In genomic region chr5:47985901-47986670, GRCm38 (mm10) we compare ENCODE assay signal across 8 mouse cellular contexts. TPM values are rescaled to one million over a fixed set of nuclear protein-coding genes. Genes with fewer than 3 reads are reported as not detected.
DNase-seq lines count a peak whose midpoint lies in the region; ATAC-seq and TF ChIP-seq lines count a peak whose summit lies in the region.

No protein-coding gene starts in this region.

- intact Hi-C loops in left cerebral cortex, postnatal 25 days (cut with DNase I), result no loop called here

- H3K36me3 ChIP-seq in forebrain, embryonic 11.5 days (ENCODE audit: control insufficient read depth, insufficient read depth, low read length), result no peaks in the 10 kb centered on the region
- H3K36me3 ChIP-seq in hindbrain, postnatal 0 days (ENCODE audit: insufficient read depth, low read length), result no peaks in the 10 kb centered on the region
- H3K36me3 ChIP-seq in midbrain, embryonic 16.5 days (ENCODE audit: control insufficient read depth, insufficient read depth, low read length), result no peaks in the 10 kb centered on the region

- WGBS in forebrain, embryonic 11.5 days, result under 1% methylated on average over 48 of the region's 48 CpGs
- WGBS in hindbrain, postnatal 0 days, result under 1% methylated on average over 48 of the region's 48 CpGs
- WGBS in midbrain, embryonic 16.5 days, result under 1% methylated on average over 41 of the region's 48 CpGs

- peak overlapping the region; percentile 63 for H3K4me3 ChIP-seq in forebrain, embryonic 11.5 days (ENCODE audit: low read depth, low read length)
- H3K4me3 ChIP-seq in hindbrain, postnatal 0 days (ENCODE audit: low read length), result peak overlapping the region; percentile 53
- peak overlapping the region; percentile 67 for H3K4me3 ChIP-seq in midbrain, embryonic 16.5 days (ENCODE audit: low read depth, low read length)

- ATAC-seq in forebrain, embryonic 11.5 days (replicated peaks; ENCODE audit: low FRiP score), result peak; percentile 15; the same call in 1 of the 2 replicates
- peak; percentile 60 for ATAC-seq in hindbrain, postnatal 0 days
- peak; percentile 29; the same call in 1 of the 2 replicates for ATAC-seq in midbrain, embryonic 16.5 days
- no peak for ATAC-seq in CD4-positive, CD25-positive, alpha-beta regulatory T cell, adult 4 months

- no peak for TF ChIP-seq CTCF in hindbrain, postnatal 0 days (IDR thresholded peaks at IDR 0.05; ENCODE audit: low read depth)

- peaks cover 5% of the 10 kb centered on the region; the same call in 1 of the 2 replicates for H3K4me1 ChIP-seq in forebrain, embryonic 11.5 days (replicated peaks; ENCODE audit: control insufficient read depth, insufficient read depth, low read length)
- H3K4me1 ChIP-seq in hindbrain, postnatal 0 days (ENCODE audit: insufficient read depth, low read length), result 0 out of 2 replicates have a peak, but pooled peaks cover 4% of the 10 kb centered on the region
- peaks cover 16% of the 10 kb centered on the region for H3K4me1 ChIP-seq in midbrain, embryonic 16.5 days (ENCODE audit: control insufficient read depth, insufficient read depth, low read length)

- H3K27ac ChIP-seq in forebrain, embryonic 11.5 days (ENCODE audit: low read depth, low read length), result peak overlapping the region; percentile 18; the same call in 1 of the 2 replicates
- H3K27ac ChIP-seq in hindbrain, postnatal 0 days, result peak overlapping the region; percentile 32; the same call in 1 of the 2 replicates
- H3K27ac ChIP-seq in midbrain, embryonic 16.5 days (ENCODE audit: low read length), result no peak overlapping the region; the same call in 1 of the 2 replicates

- peak overlapping the region; percentile 73 for H3K9ac ChIP-seq in forebrain, embryonic 11.5 days (ENCODE audit: low read length)
- H3K9ac ChIP-seq in hindbrain, postnatal 0 days (replicated peaks; ENCODE audit: low read length), result peak overlapping the region; percentile 51
- peak overlapping the region; percentile 76 for H3K9ac ChIP-seq in midbrain, embryonic 16.5 days (ENCODE audit: low read depth, low read length)

- H3K4me2 ChIP-seq in forebrain, embryonic 11.5 days (ENCODE audit: low read depth, low read length, severe bottlenecking), result peak overlapping the region; percentile 95
- H3K4me2 ChIP-seq in hindbrain, postnatal 0 days (ENCODE audit: low read depth, low read length), result peak overlapping the region; percentile 96
- H3K4me2 ChIP-seq in midbrain, embryonic 16.5 days (ENCODE audit: low read length), result peak overlapping the region; percentile 98

- peak; percentile 4 for DNase-seq in urinary bladder, postnatal 14 days (ENCODE audit: low spot score)
- DNase-seq in urinary bladder, adult 2 months (ENCODE audit: low spot score), result no peak
- DNase-seq in forebrain, embryonic 11.5 days (ENCODE audit: low spot score), result peak; percentile 75
- peak; percentile 57 for DNase-seq in hindbrain, postnatal 0 days (ENCODE audit: low spot score)
- DNase-seq in left cerebral cortex, postnatal 25 days (ENCODE audit: low spot score in 2 of 2), result peak; percentile 43 to 52
- no peak for DNase-seq in c-Kit-positive CD71-positive TER-119-positive erythroid progenitor cells, embryonic 14.5 days (ENCODE audit: low spot score)

- no peaks in the 10 kb centered on the region; the same call in none of the 2 replicates for H3K27me3 ChIP-seq in forebrain, embryonic 11.5 days (ENCODE audit: control insufficient read depth, insufficient read depth, low read length)
- H3K27me3 ChIP-seq in hindbrain, postnatal 0 days (ENCODE audit: insufficient read depth, low read length), result no peaks in the 10 kb centered on the region
- H3K27me3 ChIP-seq in midbrain, embryonic 16.5 days (ENCODE audit: control insufficient read depth, insufficient read depth, low read depth, low read length), result no peaks in the 10 kb centered on the region

- no peaks in the 10 kb centered on the region for H3K9me3 ChIP-seq in forebrain, embryonic 11.5 days (ENCODE audit: control insufficient read depth, low read length)
- H3K9me3 ChIP-seq in hindbrain, postnatal 0 days (ENCODE audit: low read length), result no peaks in the 10 kb centered on the region
- H3K9me3 ChIP-seq in midbrain, embryonic 16.5 days (replicated peaks; ENCODE audit: control insufficient read depth, low read length, poor library complexity, severe bottlenecking), result no peaks in the 10 kb centered on the region

RNA-seq across cellular contexts. Expression of gene Slit2, which starts 3.1 kb away (rescaled TPM):
- polyA plus RNA-seq in urinary bladder, adult 2 months (2012; rRNA removed), result 4.8 and 6.5 TPM in 2 replicates
- polyA plus RNA-seq in forebrain, embryonic 11.5 days (2014; fragmentation: Nextera tagmentation; extraction: Ambion mirVana), result 28.5 and 28.7 TPM in 2 replicates
- total RNA-seq in hindbrain, postnatal 0 days (2014; rRNA removed), result 35.7 and 38.8 TPM in 2 replicates
- 10.5 and 13.1 TPM in 2 replicates for polyA plus RNA-seq in hindbrain, postnatal 0 days (2015; fragmentation: Nextera tagmentation; extraction: Ambion mirVana)
- 10 to 100 TPM; 40.2 to 42.7 TPM for total RNA-seq in left cerebral cortex, postnatal 25 days (2021)
- polyA plus RNA-seq in midbrain, embryonic 16.5 days (2015; fragmentation: Nextera tagmentation; extraction: Ambion mirVana), result 17.5 and 24.9 TPM in 2 replicates
- polyA plus RNA-seq in CD4-positive, CD25-positive, alpha-beta regulatory T cell, adult 4 months (2017; shearing (Covaris generic)), result under 1 TPM in 1 of 2 experiments, not detected in 1; 0.31 TPM

Comparison
In these comparisons a context has a peak if more than half of its experiments do, and no peak if none do; other contexts are left out.
1. DNase-seq: peak in urinary bladder, postnatal 14 days (single experiment), forebrain, embryonic 11.5 days (single experiment), hindbrain, postnatal 0 days (single experiment) and left cerebral cortex, postnatal 25 days (2 of 2); none in urinary bladder, adult 2 months (single experiment) and c-Kit-positive CD71-positive TER-119-positive erythroid progenitor cells, embryonic 14.5 days (single experiment).
2. Peak in every context shown above with its lines, with median percentiles within 50 percentile points of each other: H3K4me2 ChIP-seq, H3K4me3 ChIP-seq and H3K9ac ChIP-seq.